Mouse (Mus musculus) kidney, adult 2 months (tissue): Measurements from ENCODE around the gene Gmppb.

Experiments
- CTCF ChIP-seq: fragments of 200-500 bp; conservative IDR thresholded peaks from 2 replicates; pipeline ENCODE4 v1.5.1; 2011; ENCODE audit warnings: low read depth, mild to moderate bottlenecking, control low read depth, low read length, moderate library complexity, mixed read lengths; ENCODE audit not compliant: insufficient read depth, insufficient read length
- POLR2A ChIP-seq: fragments of 200-500 bp; IDR thresholded peaks from one replicate; pipeline ENCODE4 v1.6.1; 2011; ENCODE audit warnings: low read depth, low read length, control low read depth

DNA sequence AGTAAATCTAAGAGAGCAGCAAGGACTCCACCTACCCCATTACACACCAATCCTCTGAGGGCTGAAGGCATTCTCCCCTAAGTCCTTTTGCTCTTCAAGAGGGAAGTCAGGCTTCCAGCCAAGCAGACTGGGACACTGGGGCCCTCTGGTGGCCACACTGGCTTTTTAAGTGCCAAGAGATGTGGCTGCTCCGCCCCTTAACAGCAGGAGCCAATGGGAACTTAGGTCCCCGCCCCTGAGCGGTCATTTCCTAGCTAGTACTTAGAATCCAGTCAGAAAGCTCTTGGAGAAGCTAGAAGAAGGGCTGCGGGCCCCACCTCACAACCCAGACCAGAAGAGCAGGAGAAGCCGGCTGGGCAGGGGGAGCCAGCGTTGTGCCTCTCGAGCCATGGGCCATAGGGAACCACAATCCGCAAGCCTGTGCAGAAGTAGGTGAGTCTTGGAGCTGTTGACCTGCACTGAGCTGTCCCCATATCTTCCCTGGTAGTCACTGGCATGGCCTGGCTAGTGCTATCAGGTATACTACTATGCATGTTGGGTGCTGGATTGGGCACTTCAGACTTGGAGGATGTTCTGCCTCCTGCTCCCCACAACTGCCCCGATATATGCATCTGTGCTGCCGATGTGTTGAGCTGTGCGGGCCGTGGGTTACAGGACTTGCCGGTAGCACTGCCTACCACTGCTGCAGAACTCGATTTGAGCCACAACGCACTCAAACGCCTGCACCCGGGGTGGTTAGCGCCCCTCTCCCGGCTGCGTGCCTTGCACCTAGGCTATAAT lies 4.0 kb downstream of the Gmppb start, which contains the start of gene Amigo3:
- TF ChIP-seq CTCF: peak; percentile 91
- no peak for TF ChIP-seq POLR2A
